Comparison of ENCODE assay signal across 10 mouse cellular contexts in the genomic region with DNA sequence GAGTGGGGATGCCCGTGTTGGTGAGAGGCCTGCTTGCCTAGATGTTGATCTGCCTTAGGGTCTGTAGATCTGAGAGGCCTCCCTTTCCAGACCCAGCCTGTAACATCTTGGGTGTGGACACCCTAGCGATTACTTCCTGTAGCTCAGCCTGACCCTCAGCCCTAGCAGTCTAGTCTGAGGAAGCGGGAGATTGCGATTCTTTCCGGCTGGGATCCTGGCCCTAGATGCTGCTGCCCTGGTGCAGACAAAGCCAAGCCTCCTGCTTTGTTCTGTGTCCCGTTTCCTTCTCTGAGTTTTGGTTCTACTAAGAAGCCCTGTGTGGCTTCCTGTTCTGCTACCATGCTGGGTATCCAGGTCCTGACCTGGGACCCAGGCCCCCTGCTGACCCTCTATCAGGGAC.
DNase-seq lines count a peak whose midpoint lies in the region; ATAC-seq lines count a peak whose summit lies in the region.
"Had no signal": no experiment of that assay in that cellular context is flagged by ENCODE, and none has a peak within 500 bp of the region (broad histone marks: within the 10 kb centered on the region; RNA-seq: fewer than 3 reads in every experiment).

No protein-coding gene starts in this region.

- DNase-seq in adrenal gland, postnatal 14 days, result peak; percentile 60
- no peak for DNase-seq in adrenal gland, postnatal 4 days (ENCODE audit: low spot score in 2 of 2)
- DNase-seq in urinary bladder, postnatal 10 days (ENCODE audit: low spot score), result no peak
- DNase-seq in thymus, postnatal 25 days, result no peak
- DNase-seq: left cerebral cortex, postnatal 4 days had no signal

- H3K4me3 ChIP-seq in brown adipose tissue, adult 24 weeks (ENCODE audit: insufficient read depth, low read depth, low read length), result no peak overlapping the region
- H3K4me3 ChIP-seq in hindbrain, embryonic 15.5 days, result no peak overlapping the region
- no peak overlapping the region for H3K4me3 ChIP-seq in lung, embryonic 15.5 days
- H3K4me3 ChIP-seq: embryonic facial prominence, embryonic 15.5 days had no signal

- no peaks in the 10 kb centered on the region for H3K9me3 ChIP-seq in hindbrain, embryonic 15.5 days
- H3K9me3 ChIP-seq in lung, embryonic 15.5 days, result no peaks in the 10 kb centered on the region
- H3K9me3 ChIP-seq: embryonic facial prominence, embryonic 15.5 days had no signal

- no peaks in the 10 kb centered on the region for H3K36me3 ChIP-seq in hindbrain, embryonic 15.5 days
- no peaks in the 10 kb centered on the region for H3K36me3 ChIP-seq in lung, embryonic 15.5 days
- H3K36me3 ChIP-seq: embryonic facial prominence, embryonic 15.5 days had no signal

- no peak overlapping the region for H3K4me2 ChIP-seq in hindbrain, embryonic 15.5 days
- H3K4me2 ChIP-seq in lung, embryonic 15.5 days, result no peak overlapping the region
- H3K4me2 ChIP-seq: embryonic facial prominence, embryonic 15.5 days had no signal

- ATAC-seq in hindbrain, embryonic 15.5 days (ENCODE audit: low FRiP score, low read depth), result no peak
- ATAC-seq in lung, embryonic 15.5 days (ENCODE audit: borderline replicate concordance, extremely low read depth, low FRiP score, low TSS enrichment), result 0 out of 2 replicates have a peak, but pooled peaks have one; percentile 8
- no peak for ATAC-seq in CD4-positive, CD25-positive, alpha-beta regulatory T cell, adult 4 months

- no peak overlapping the region for H3K9ac ChIP-seq in hindbrain, embryonic 15.5 days
- no peak overlapping the region for H3K9ac ChIP-seq in lung, embryonic 15.5 days
- H3K9ac ChIP-seq: embryonic facial prominence, embryonic 15.5 days had no signal

- WGBS in hindbrain, embryonic 15.5 days, result 60% methylated on average over 6 of the region's 6 CpGs
- 41% methylated on average over 6 of the region's 6 CpGs for WGBS in lung, embryonic 15.5 days

- H3K4me1 ChIP-seq in brown adipose tissue, adult 24 weeks (ENCODE audit: control insufficient read depth, insufficient read depth, insufficient read length, low read length), result no peaks in the 10 kb centered on the region; the same call in 1 of the 2 replicates
- peaks cover 20% of the 10 kb centered on the region for H3K4me1 ChIP-seq in hindbrain, embryonic 15.5 days (replicated peaks)
- peaks cover 64% of the 10 kb centered on the region for H3K4me1 ChIP-seq in lung, embryonic 15.5 days

- H3K27me3 ChIP-seq in hindbrain, embryonic 15.5 days, result no peaks in the 10 kb centered on the region
- H3K27me3 ChIP-seq in lung, embryonic 15.5 days, result no peaks in the 10 kb centered on the region
- H3K27me3 ChIP-seq: embryonic facial prominence, embryonic 15.5 days had no signal

- H3K27ac ChIP-seq in brown adipose tissue, adult 24 weeks (replicated peaks; ENCODE audit: low read depth, low read length), result peak overlapping the region; percentile 29; the same call in 1 of the 2 replicates
- 0 out of 2 replicates have a peak overlapping the region, but pooled peaks have one; percentile 20 for H3K27ac ChIP-seq in hindbrain, embryonic 15.5 days (replicated peaks)
- H3K27ac ChIP-seq in lung, embryonic 15.5 days, result peak overlapping the region; percentile 77
- H3K27ac ChIP-seq: embryonic facial prominence, embryonic 15.5 days had no signal

Comparison
In these comparisons a context has a peak if more than half of its experiments do, and no peak if none do; other contexts are left out.
1. H3K27ac ChIP-seq: peak in every context shown above with its lines; median percentile 77 in lung, embryonic 15.5 days; 29 in brown adipose tissue, adult 24 weeks; 20 in hindbrain, embryonic 15.5 days.